Mouse (Mus musculus): ENCODE data around the gene Tmem170b.

DNA sequence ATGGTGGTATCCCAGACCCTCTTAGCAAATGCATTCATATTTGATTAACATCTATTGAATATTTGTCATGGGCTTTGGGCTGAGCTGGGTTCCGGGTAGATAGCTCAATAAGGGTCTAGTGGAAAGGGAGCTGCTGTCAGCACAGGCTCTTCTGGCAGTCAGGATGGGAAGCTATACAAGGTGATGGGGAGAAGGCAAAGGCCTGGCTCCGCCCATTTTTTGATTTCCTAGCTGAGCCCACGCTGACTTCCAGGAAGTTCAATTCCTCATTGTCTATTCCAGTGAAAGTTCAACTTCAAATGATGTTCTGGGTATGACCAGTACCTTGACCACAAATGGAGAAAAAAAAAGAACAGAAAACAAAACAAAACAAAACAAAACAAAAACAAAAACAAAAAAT is 69.8 kb downstream of the Tmem170b start:
- TF ChIP-seq CTCF (IDR thresholded peaks at IDR 0.05; ENCODE audit: extremely low read depth, insufficient read depth, low read length) (no peak), POLR2A (IDR thresholded peaks at IDR 0.05; ENCODE audit: extremely low read depth, insufficient read depth, low read length) (no peak)
